Mouse (Mus musculus) MEL (cell line): ENCODE measurements at regions not wholly inside any gene's neighbourhood (a gene's known extent, or its start where the extent isn't known, plus 50 kb on each side); places are given as distances from the start of the nearest gene placed in this dataset.

Experiments used
- CHD1 ChIP-seq: IDR thresholded peaks from 2 replicates; pipeline ENCODE4 v1.6.1; 2012; ENCODE audit warnings: low read depth, mild to moderate bottlenecking, inconsistent platforms, low read length, improper control_type of control experiment
- CTCF ChIP-seq, 3 experiments: IDR thresholded peaks in 2 of 3; conservative IDR thresholded peaks in 1 of 3; 2 replicates each; pipeline ENCODE4 v1.5.1; 2011 to 2012; ENCODE audit warnings: low read length in 3 of 3, low read depth in 2 of 3, mild to moderate bottlenecking in 2 of 3, improper control_type of control experiment in 1 of 3, inconsistent platforms in 1 of 3, mixed read lengths in 1 of 3, moderate library complexity in 1 of 3; ENCODE audit not compliant: control insufficient read depth in 1 of 3, insufficient read depth in 1 of 3, poor library complexity in 1 of 3, severe bottlenecking in 1 of 3
- ELF1 ChIP-seq: IDR thresholded peaks from 2 replicates; pipeline ENCODE4 v1.6.1; 2014; ENCODE audit warnings: low read depth, mild to moderate bottlenecking, inconsistent platforms, low read length, improper control_type of control experiment, moderate library complexity
- EP300 ChIP-seq, 2 experiments: IDR thresholded peaks; 2 replicates each; pipeline ENCODE4 v1.6.1; 2011; ENCODE audit warnings: improper control_type of control experiment in 2 of 2, low read length in 2 of 2, low read depth in 1 of 2, mild to moderate bottlenecking in 1 of 2
- MAX ChIP-seq: IDR thresholded peaks from 2 replicates; pipeline ENCODE4 v1.6.1; 2011; ENCODE audit warnings: low read length, improper control_type of control experiment
- MAZ ChIP-seq: IDR thresholded peaks from 2 replicates; pipeline ENCODE4 v1.6.1; 2012; ENCODE audit warnings: low read depth, mild to moderate bottlenecking, inconsistent platforms, low read length, improper control_type of control experiment
- MXI1 ChIP-seq: IDR thresholded peaks from 2 replicates; pipeline ENCODE4 v1.6.1; 2011; ENCODE audit warnings: mild to moderate bottlenecking, low read depth, low read length, improper control_type of control experiment
- POLR2A ChIP-seq, 2 experiments: IDR thresholded peaks; 2 replicates each; pipeline ENCODE4 v1.6.1; 2011 to 2012; ENCODE audit warnings: low read length in 2 of 2, mild to moderate bottlenecking in 2 of 2, control low read depth in 1 of 2, improper control_type of control experiment in 1 of 2, low read depth in 1 of 2, moderate library complexity in 1 of 2; ENCODE audit not compliant: control insufficient read depth in 1 of 2, insufficient read depth in 1 of 2, poor library complexity in 1 of 2
- SMC3 ChIP-seq: IDR thresholded peaks from 2 replicates; pipeline ENCODE4 v1.6.1; 2011; ENCODE audit warnings: low read depth, low read length, improper control_type of control experiment
- UBTF ChIP-seq: IDR thresholded peaks from 2 replicates; pipeline ENCODE4 v1.6.1; 2012; ENCODE audit warnings: low read depth, mild to moderate bottlenecking, inconsistent platforms, low read length, improper control_type of control experiment, moderate library complexity, borderline replicate concordance; ENCODE audit not compliant: insufficient read depth
- USF1 ChIP-seq: IDR thresholded peaks from 2 replicates; pipeline ENCODE4 v1.6.1; 2014; ENCODE audit warnings: low read depth, mild to moderate bottlenecking, inconsistent platforms, low read length, improper control_type of control experiment, moderate library complexity
- ZKSCAN1 ChIP-seq: IDR thresholded peaks from 2 replicates; pipeline ENCODE4 v1.6.1; 2012; ENCODE audit warnings: low read depth, mild to moderate bottlenecking, inconsistent platforms, low read length, improper control_type of control experiment, moderate library complexity
- ZNF384 ChIP-seq: IDR thresholded peaks from 2 replicates; pipeline ENCODE4 v1.6.1; 2012; ENCODE audit warnings: low read depth, mild to moderate bottlenecking, inconsistent platforms, low read length, improper control_type of control experiment

DNA sequence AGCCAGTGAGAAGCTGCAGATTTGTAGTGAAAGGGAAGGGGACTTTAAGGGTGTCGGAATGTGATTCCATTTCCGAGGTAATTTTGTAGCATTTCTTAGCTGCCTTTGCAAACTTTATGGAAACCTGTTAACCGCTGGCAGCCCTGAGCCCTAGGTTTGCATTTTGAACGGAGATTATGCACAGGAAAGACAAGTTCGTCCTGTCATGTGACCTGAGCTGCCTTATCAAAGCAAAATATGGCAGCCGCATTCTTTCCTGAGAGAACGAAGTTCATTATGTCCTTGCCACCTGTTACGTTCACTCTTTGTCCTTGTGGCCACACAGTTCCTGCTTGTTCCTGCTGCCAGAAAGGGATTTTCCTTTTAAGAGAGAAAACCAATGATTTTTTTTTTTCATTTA lies 270.9 kb downstream of the Gm11146 start:
- TF ChIP-seq SMC3 (no peak), CTCF (IDR thresholded peaks at IDR 0.05 in 2 of 3, conservative IDR thresholded peaks at IDR 0.05 in 1 of 3; ENCODE audit: control insufficient read depth in 1 of 3, insufficient read depth in 1 of 3, low read depth in 2 of 3, low read length in 3 of 3, poor library complexity in 1 of 3, severe bottlenecking in 1 of 3) (no peak), ZKSCAN1 (no peak), ZNF384 (no peak), POLR2A (IDR thresholded peaks at IDR 0.05; ENCODE audit: control insufficient read depth in 1 of 2, insufficient read depth in 1 of 2, low read depth in 1 of 2, low read length in 2 of 2, poor library complexity in 1 of 2) (no peak), USF1 (no peak), CHD1 (no peak), MAX (no peak), EP300 (IDR thresholded peaks at IDR 0.05; ENCODE audit: low read depth in 1 of 2, low read length in 2 of 2) (no peak), ELF1 (no peak), UBTF (no peak), MAZ (no peak), MXI1 (no peak)
